Comparison of ENCODE assay signal across 9 mouse cellular contexts in the genomic region with DNA sequence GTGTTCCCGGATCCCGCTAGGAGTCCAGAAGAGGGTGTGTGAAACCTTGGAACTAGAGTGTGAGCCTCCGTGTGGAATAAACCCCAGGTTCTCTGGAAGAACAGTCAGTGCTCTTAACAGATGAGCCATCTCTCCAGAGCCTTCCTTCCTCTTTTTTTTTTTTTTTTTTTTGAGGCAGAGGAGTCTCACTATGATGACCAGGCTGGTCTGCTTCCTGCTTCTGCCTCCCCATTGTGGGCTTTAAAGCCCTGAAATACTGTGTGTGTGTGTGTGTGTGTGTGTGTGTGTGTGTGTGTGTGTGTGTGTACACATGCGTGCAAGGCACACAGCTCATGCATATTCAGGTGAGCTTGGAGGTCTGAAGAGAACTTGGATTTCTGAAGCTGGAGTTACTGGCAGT. TPM values are rescaled to one million over a fixed set of nuclear protein-coding genes. Genes with fewer than 3 reads are reported as not detected.
DNase-seq lines count a peak whose midpoint lies in the region; ATAC-seq and TF ChIP-seq lines count a peak whose summit lies in the region.
"Had no signal": no experiment of that assay in that cellular context is flagged by ENCODE, and none has a peak within 500 bp of the region (broad histone marks: within the 10 kb centered on the region; RNA-seq: fewer than 3 reads in every experiment).

No protein-coding gene starts in this region.

- H3K36me3 ChIP-seq in lung, postnatal 0 days (ENCODE audit: insufficient read depth, low read length): no peaks in the 10 kb centered on the region
- no peaks in the 10 kb centered on the region for H3K36me3 ChIP-seq in intestine, embryonic 16.5 days (ENCODE audit: control insufficient read depth, insufficient read depth, low read length)
- H3K36me3 ChIP-seq in stomach, embryonic 14.5 days (ENCODE audit: control insufficient read depth, insufficient read depth, low read length): no peaks in the 10 kb centered on the region

- no peak overlapping the region for H3K9ac ChIP-seq in lung, postnatal 0 days (replicated peaks; ENCODE audit: low read depth)
- H3K9ac ChIP-seq in intestine, embryonic 16.5 days (ENCODE audit: low read depth, low read length): no peak overlapping the region
- H3K9ac ChIP-seq in stomach, embryonic 14.5 days (replicated peaks; ENCODE audit: low read depth, low read length): no peak overlapping the region

- no peak for TF ChIP-seq CTCF in cerebellum, adult 2 months (IDR thresholded peaks at IDR 0.05; ENCODE audit: borderline replicate concordance, insufficient read depth, low read depth, low read length)
- TF ChIP-seq CTCF in lung, postnatal 0 days (IDR thresholded peaks at IDR 0.05): no peak

- H3K27ac ChIP-seq in cerebellum, adult 2 months (ENCODE audit: insufficient read depth, low read length): peak overlapping the region; percentile 87; the same call in 1 of the 2 replicates
- H3K27ac ChIP-seq in lung, postnatal 0 days (ENCODE audit: low read length): peak overlapping the region; percentile 100
- H3K27ac ChIP-seq in intestine, embryonic 16.5 days (ENCODE audit: low read length): peak overlapping the region; percentile 86; the same call in 1 of the 2 replicates
- H3K27ac ChIP-seq in stomach, embryonic 14.5 days (ENCODE audit: low read length): peak overlapping the region; percentile 100; the same call in 1 of the 2 replicates

- H3K9me3 ChIP-seq in lung, postnatal 0 days (ENCODE audit: low read length): no peaks in the 10 kb centered on the region
- no peaks in the 10 kb centered on the region for H3K9me3 ChIP-seq in intestine, embryonic 16.5 days (ENCODE audit: control insufficient read depth, low read length)
- no peaks in the 10 kb centered on the region for H3K9me3 ChIP-seq in stomach, embryonic 14.5 days (ENCODE audit: control insufficient read depth, low read depth, low read length)

- no peak for ATAC-seq in lung, postnatal 0 days
- ATAC-seq in intestine, embryonic 16.5 days: no peak
- no peak for ATAC-seq in stomach, embryonic 14.5 days (ENCODE audit: insufficient number of reproducible peaks, insufficient read depth, low FRiP score, low read depth)

- WGBS in cerebellum, adult 2 months: 54% methylated on average over 4 of the region's 4 CpGs
- WGBS in lung, postnatal 0 days: 50% methylated on average over 4 of the region's 4 CpGs
- WGBS in intestine, embryonic 16.5 days: 63% methylated on average over 4 of the region's 4 CpGs
- WGBS in stomach, embryonic 14.5 days: 58% methylated on average over 4 of the region's 4 CpGs

- H3K27me3 ChIP-seq in cerebellum, adult 2 months (ENCODE audit: control insufficient read depth, insufficient read depth, low read length): no peaks in the 10 kb centered on the region
- H3K27me3 ChIP-seq in lung, postnatal 0 days (replicated peaks; ENCODE audit: insufficient read depth, low read length): no peaks in the 10 kb centered on the region
- H3K27me3 ChIP-seq in intestine, embryonic 16.5 days (replicated peaks; ENCODE audit: control insufficient read depth, insufficient read depth, low read length): no peaks in the 10 kb centered on the region
- H3K27me3 ChIP-seq in stomach, embryonic 14.5 days (ENCODE audit: control insufficient read depth, insufficient read depth, low read length): no peaks in the 10 kb centered on the region

- no peak for DNase-seq in cerebellum, adult 2 months
- no peak for DNase-seq in cerebellum, postnatal 36 days
- no peak for DNase-seq in lung, postnatal 0 days (ENCODE audit: low spot score)
- DNase-seq in lung, postnatal 4 days: no peak
- DNase-seq in right cerebral cortex, postnatal 25 days: no peak
- DNase-seq in layer of hippocampus, postnatal 14 days (ENCODE audit: low spot score in 2 of 2): no peak

- TF ChIP-seq POLR2A in cerebellum, adult 2 months (IDR thresholded peaks at IDR 0.05; ENCODE audit: borderline replicate concordance, insufficient read depth, low read length): no peak

- TF ChIP-seq EP300 in lung, postnatal 0 days (IDR thresholded peaks at IDR 0.05): no peak

- no peak overlapping the region for H3K4me3 ChIP-seq in cerebellum, adult 2 months (replicated peaks; ENCODE audit: insufficient read depth, low read depth, low read length)
- no peak overlapping the region for H3K4me3 ChIP-seq in lung, postnatal 0 days (ENCODE audit: low read depth, low read length)
- no peak overlapping the region for H3K4me3 ChIP-seq in intestine, embryonic 16.5 days (ENCODE audit: low read length)
- H3K4me3 ChIP-seq in stomach, embryonic 14.5 days (ENCODE audit: low read depth, low read length): no peak overlapping the region

- no peaks in the 10 kb centered on the region; the same call in 1 of the 2 replicates for H3K4me1 ChIP-seq in cerebellum, adult 2 months (ENCODE audit: control insufficient read depth, insufficient read depth, low read length)
- peaks cover 24% of the 10 kb centered on the region for H3K4me1 ChIP-seq in lung, postnatal 0 days (ENCODE audit: insufficient read depth, low read depth, low read length)
- H3K4me1 ChIP-seq in intestine, embryonic 16.5 days (ENCODE audit: control insufficient read depth, insufficient read depth, low read length): peaks cover 46% of the 10 kb centered on the region
- H3K4me1 ChIP-seq in stomach, embryonic 14.5 days (ENCODE audit: control insufficient read depth, insufficient read depth, low read length): peaks cover 28% of the 10 kb centered on the region

- no peak overlapping the region for H3K4me2 ChIP-seq in lung, postnatal 0 days (replicated peaks; ENCODE audit: low read depth, low read length)
- H3K4me2 ChIP-seq in intestine, embryonic 16.5 days (ENCODE audit: low read depth, low read length): no peak overlapping the region
- no peak overlapping the region for H3K4me2 ChIP-seq in stomach, embryonic 14.5 days (replicated peaks; ENCODE audit: low read depth, low read length)

RNA-seq across cellular contexts. Expression of a gene that starts 1.6 kb away (rescaled TPM):
- 958 and 983 TPM in 2 replicates for polyA plus RNA-seq in cerebellum, adult 2 months (2012; rRNA removed)
- polyA plus RNA-seq in lung, postnatal 0 days (2015; fragmentation: Nextera tagmentation; extraction: Ambion mirVana): 533 and 563 TPM in 2 replicates
- 87.8 and 173 TPM in 2 replicates for polyA plus RNA-seq in intestine, embryonic 16.5 days (2015; fragmentation: Nextera tagmentation; extraction: Ambion mirVana)
- polyA plus RNA-seq in stomach, embryonic 14.5 days (2014; fragmentation: Nextera tagmentation; extraction: Ambion mirVana): 320 TPM in 2 replicates
- total RNA-seq in layer of hippocampus, postnatal 14 days (2021): 1,000 to 10,000 TPM; 1,231 to 1,331 TPM

RNA-seq across cellular contexts. Expression of a gene that starts 9.6 kb away (rescaled TPM):
- 669 and 677 TPM in 2 replicates for polyA plus RNA-seq in cerebellum, adult 2 months (2012; rRNA removed)
- polyA plus RNA-seq in lung, postnatal 0 days (2015; fragmentation: Nextera tagmentation; extraction: Ambion mirVana): 289 and 300 TPM in 2 replicates
- polyA plus RNA-seq in intestine, embryonic 16.5 days (2015; fragmentation: Nextera tagmentation; extraction: Ambion mirVana): 296 and 299 TPM in 2 replicates
- 341 and 354 TPM in 2 replicates for polyA plus RNA-seq in stomach, embryonic 14.5 days (2014; fragmentation: Nextera tagmentation; extraction: Ambion mirVana)
- 100 to 1,000 TPM; 681 to 696 TPM for total RNA-seq in layer of hippocampus, postnatal 14 days (2021)

RNA-seq across cellular contexts. Expression of a gene that starts 10.0 kb away (rescaled TPM):
- polyA plus RNA-seq in cerebellum, adult 2 months (2012; rRNA removed): 1.5 TPM in 2 replicates
- 2.3 TPM in 2 replicates for polyA plus RNA-seq in lung, postnatal 0 days (2015; fragmentation: Nextera tagmentation; extraction: Ambion mirVana)
- 1.9 TPM in 2 replicates for polyA plus RNA-seq in intestine, embryonic 16.5 days (2015; fragmentation: Nextera tagmentation; extraction: Ambion mirVana)
- 1.3 and 1.5 TPM in 2 replicates for polyA plus RNA-seq in stomach, embryonic 14.5 days (2014; fragmentation: Nextera tagmentation; extraction: Ambion mirVana)
- total RNA-seq in layer of hippocampus, postnatal 14 days (2021): 1 to 10 TPM; 2.6 to 3.0 TPM

RNA-seq across cellular contexts. Expression of a gene that starts 33.5 kb away (rescaled TPM):
- 0.05 and 0.26 TPM in 2 replicates for polyA plus RNA-seq in cerebellum, adult 2 months (2012; rRNA removed)
- 0.07 and 0.10 TPM in 2 replicates for polyA plus RNA-seq in lung, postnatal 0 days (2015; fragmentation: Nextera tagmentation; extraction: Ambion mirVana)
- polyA plus RNA-seq in intestine, embryonic 16.5 days (2015; fragmentation: Nextera tagmentation; extraction: Ambion mirVana): 0.44 and 0.70 TPM in 2 replicates
- 0.28 and 0.43 TPM in 2 replicates for polyA plus RNA-seq in stomach, embryonic 14.5 days (2014; fragmentation: Nextera tagmentation; extraction: Ambion mirVana)
- total RNA-seq in layer of hippocampus, postnatal 14 days (2021): under 1 TPM; 0.29 to 0.58 TPM
- polyA plus RNA-seq: C2C12 had no signal

RNA-seq across cellular contexts. Expression of a gene that starts 43.8 kb away (rescaled TPM):
- polyA plus RNA-seq in cerebellum, adult 2 months (2012; rRNA removed): 276 and 289 TPM in 2 replicates
- polyA plus RNA-seq in lung, postnatal 0 days (2015; fragmentation: Nextera tagmentation; extraction: Ambion mirVana): 112 and 118 TPM in 2 replicates
- 170 and 176 TPM in 2 replicates for polyA plus RNA-seq in intestine, embryonic 16.5 days (2015; fragmentation: Nextera tagmentation; extraction: Ambion mirVana)
- polyA plus RNA-seq in stomach, embryonic 14.5 days (2014; fragmentation: Nextera tagmentation; extraction: Ambion mirVana): 139 and 141 TPM in 2 replicates
- total RNA-seq in layer of hippocampus, postnatal 14 days (2021): 100 to 1,000 TPM; 125 to 128 TPM
